Mouse (Mus musculus) gastrocnemius, adult 2 months (tissue): ENCODE results near the gene Tmem131l. TPM values are rescaled to one million over a fixed set of nuclear protein-coding genes. Genes with fewer than 3 reads are reported as not detected.

Experiments
- DNase-seq: peaks from one replicate; pipeline ENCODE4 v3.0.0; 2022
- H3K27ac ChIP-seq: fragments of 200-600 bp; 2 replicates; pipeline ENCODE4 v1.8.1; 2022; ENCODE audit warnings: mild to moderate bottlenecking
- H3K4me3 ChIP-seq: fragments of 200-600 bp; 2 replicates; pipeline ENCODE4 v1.8.1; 2022; ENCODE audit warnings: mild to moderate bottlenecking, moderate library complexity
- CTCF ChIP-seq: fragments of 200-600 bp; IDR thresholded peaks from 2 replicates; pipeline ENCODE4 v1.8.1; 2022; ENCODE audit warnings: antibody characterized with exemption, mild to moderate bottlenecking, moderate library complexity
- intact Hi-C: fragments of 180-260 bp; cut with DNase I; formaldehyde crosslinking; loops from one replicate; pipeline ENCODE4 v1.15.1; 2025
- total RNA-seq, 2 experiments: library from RNA; stranded (reverse); gene quantifications; 2 replicates each; pipeline ENCODE4 v1.2.3; 2021

Gene Tmem131l
- total RNA-seq, 2 experiments from 2014 or later = 12.0 to 17.4 TPM

DNA sequence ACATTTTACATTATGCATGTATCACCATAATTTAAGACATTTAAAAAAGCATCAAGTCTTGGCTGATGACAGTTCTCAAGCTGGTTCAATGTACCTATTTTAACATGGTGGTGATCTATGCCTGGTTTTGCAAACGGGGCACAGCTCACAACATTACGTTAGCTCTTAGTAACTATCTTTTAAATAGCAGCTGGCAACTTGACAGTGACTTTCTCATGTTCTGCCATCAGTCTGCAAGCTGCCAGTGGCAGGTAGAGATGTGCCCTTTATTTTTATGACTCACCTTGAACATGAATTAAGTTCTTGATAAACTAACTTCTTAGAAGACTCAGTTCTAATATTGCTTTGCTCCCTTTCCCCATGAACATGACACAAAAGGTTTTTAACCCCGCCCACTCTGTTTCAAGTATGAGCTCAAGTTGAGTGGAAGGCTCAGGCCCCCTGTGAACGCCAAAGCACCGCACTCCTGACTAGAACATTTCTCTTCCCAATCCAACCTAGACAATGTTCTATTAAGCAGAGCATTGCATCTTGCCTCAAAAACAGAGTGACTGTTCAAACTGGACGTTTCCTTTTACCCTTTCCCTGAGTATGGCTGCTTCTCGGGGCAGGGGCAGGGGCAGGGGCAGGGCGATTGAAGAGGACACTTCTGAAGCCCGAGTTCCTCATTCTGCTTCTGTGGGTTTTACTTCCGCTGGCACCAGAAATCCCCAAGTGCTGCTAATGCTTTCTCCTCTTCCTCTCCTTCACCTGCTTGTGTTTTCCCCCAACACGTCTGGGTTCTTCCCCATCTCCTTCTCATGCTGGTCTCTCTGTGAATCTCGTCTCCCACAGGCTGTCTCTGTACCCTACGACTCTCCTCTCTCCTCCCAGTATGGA is 29.1 kb upstream of the Tmem131l start:
- Histone ChIP-seq H3K4me3 (no peak overlapping the region), H3K27ac (peak overlapping the region; percentile 71)
- no peak for TF ChIP-seq CTCF
- DNase-seq = no peak
- intact Hi-C loops = no loop called here

DNA sequence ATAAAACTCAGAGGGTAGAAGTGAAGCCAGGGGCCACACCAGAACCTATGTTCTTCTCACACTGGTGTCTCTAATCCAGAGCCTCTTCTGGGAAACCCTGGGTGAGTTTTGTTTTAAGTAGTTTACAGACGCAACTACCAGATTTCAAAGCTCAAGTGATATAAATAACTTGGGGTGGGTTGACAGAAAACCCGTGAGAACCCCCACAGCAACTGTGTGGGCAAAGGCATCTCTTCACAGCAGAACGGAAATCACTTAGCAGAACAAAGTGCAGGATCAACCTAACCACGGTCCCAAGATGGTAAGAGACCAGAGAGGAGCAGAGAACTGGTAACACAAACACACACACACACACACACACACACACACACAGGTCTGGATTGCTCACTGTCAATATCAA is 25.9 kb upstream of the Tmem131l start:
- no peak for TF ChIP-seq CTCF
- DNase-seq = no peak
- H3K27ac ChIP-seq = no peak overlapping the region
- intact Hi-C loops = no loop called here
- no peak overlapping the region for H3K4me3 ChIP-seq

DNA sequence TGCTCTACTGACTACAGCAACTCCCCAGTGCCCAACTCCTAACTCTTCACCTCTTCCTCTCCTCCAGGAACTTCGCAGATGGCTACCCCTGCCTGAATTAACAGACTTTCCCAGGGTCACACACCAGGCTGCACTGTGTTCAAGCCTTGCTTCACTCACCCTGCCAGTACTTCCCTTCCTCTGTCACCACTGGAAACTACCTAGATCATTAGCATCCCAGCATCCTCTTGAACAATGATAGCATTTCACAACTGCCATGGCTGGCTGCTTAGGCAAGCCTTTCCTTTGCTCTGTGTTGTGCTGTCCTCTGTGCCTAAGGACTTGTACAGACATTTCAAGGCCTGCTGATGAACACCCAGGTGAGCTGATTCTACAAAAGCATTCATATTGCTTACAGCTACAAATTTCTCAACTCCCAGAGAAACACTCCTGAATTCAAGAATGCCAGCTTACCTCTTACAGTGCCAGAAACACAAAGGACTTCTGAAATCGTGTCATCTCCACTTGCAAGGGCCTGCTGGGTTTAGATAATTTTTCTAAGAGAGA is 23.5 kb upstream of the Tmem131l start:
- TF ChIP-seq CTCF = no peak
- DNase-seq = no peak
- Histone ChIP-seq H3K4me3 (no peak overlapping the region), H3K27ac (no peak overlapping the region)
- intact Hi-C loops = loop anchor here (5.0 kb wide), 1 partner anchor 101 kb away; no protein-coding TSS in a partner anchor

DNA sequence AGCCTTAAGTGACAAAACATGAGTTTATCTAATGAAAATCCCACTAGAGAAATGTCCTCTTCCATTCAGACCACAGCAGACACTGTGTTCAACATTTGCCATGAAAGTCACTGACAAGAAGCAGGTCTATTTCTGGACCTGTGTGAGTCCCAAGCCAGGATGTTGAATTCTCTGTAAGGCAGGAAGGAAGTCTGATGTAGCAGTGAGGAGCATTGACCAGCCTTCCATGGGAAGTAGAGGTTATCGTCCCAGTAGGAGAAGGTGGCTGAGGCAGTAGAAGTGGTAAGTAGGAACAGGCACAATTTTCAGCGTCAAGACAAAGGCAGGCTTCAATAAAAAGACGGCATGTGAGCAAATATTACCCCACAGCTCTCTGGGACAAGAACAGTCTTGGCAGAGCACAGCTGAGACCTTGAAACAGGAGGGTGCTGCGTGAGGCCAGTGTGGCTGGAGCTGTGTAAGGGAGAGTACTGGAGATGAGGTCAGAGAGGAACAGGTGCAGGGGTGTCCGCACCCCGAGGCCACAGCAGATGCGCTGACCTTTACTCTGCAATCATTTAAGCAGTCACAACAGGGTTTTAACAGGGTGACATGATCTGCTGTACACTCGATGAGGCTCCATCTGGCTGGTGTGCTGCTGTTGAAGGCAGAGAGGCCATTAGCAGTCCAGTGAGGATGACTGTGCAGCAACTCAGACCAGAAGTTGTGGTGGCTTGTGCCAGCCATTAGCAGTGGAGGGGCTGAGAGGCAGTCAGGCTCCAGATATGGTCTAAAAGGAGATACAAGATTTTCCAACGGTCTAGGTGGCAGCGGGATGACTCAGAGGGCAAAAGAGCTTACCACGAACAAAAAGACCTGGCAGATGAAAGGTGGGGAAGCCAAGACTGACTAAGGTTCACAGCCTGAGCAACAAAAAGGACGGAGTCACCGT is 21.8 kb upstream of the Tmem131l start:
- peak; percentile 82 for DNase-seq

DNA sequence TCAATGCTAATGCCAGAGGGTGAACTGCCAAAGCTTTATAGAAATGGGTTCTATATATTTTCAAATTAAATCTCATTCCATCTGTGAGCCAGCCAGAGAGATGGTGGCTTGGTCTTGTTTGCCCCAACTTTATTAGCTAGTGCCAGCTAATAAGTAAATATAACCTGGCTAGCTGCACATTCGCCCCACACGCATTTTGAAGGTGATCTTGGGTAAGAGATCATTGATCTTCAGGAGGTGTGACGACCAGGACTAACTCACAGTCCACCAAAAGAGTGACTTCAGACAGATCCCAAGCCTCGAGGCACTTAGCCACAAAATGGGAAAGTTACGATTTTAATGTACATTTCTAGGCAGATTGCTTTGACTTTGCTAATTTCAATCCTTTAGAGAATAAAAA is 21.0 kb upstream of the Tmem131l start:
- TF ChIP-seq CTCF = no peak
- no peak overlapping the region for H3K4me3 ChIP-seq
- H3K27ac ChIP-seq = peak overlapping the region; percentile 90
- intact Hi-C loops = loop anchor here (2.0 to 5.0 kb wide), 2 partner anchors 20 to 99 kb away; partner anchors contain the start of gene Tmem131l
- no peak for DNase-seq

More for the DNA sequence above, 21.8 kb upstream of the Tmem131l start:
- intact Hi-C loops = loop anchor here (2.0 to 5.0 kb wide), 2 partner anchors 21 to 99 kb away; partner anchors contain the start of gene Tmem131l
- TF ChIP-seq CTCF = no peak
- Histone ChIP-seq H3K27ac (peak overlapping the region; percentile 90), H3K4me3 (peak overlapping the region; percentile 0)

DNA sequence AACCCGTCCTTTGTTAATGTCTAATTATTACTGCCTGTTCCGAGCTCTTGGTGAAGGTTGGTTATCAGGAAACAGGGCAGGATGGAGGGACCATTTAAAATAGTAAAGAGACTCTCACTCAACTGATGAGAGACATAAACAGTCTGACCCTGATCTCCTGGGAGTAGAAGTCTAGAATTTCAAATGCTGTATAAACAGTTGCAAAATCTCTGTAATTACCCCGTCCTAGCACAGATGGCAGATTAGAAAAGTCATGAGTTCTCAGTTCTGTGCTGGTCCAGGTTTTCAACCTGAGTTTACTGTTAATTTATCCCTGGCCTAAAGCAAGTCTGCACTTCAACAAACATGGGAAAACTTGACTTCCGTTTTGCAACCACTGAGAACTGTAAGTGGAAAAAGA is 20.2 kb upstream of the Tmem131l start:
- Histone ChIP-seq H3K4me3 (no peak overlapping the region), H3K27ac (peak overlapping the region; percentile 90; the same call in 1 of the 2 replicates)
- no peak for DNase-seq
- intact Hi-C loops = loop anchor here (2.0 to 5.0 kb wide), 2 partner anchors 19 to 98 kb away; partner anchors contain the start of gene Tmem131l
- no peak for TF ChIP-seq CTCF

DNA sequence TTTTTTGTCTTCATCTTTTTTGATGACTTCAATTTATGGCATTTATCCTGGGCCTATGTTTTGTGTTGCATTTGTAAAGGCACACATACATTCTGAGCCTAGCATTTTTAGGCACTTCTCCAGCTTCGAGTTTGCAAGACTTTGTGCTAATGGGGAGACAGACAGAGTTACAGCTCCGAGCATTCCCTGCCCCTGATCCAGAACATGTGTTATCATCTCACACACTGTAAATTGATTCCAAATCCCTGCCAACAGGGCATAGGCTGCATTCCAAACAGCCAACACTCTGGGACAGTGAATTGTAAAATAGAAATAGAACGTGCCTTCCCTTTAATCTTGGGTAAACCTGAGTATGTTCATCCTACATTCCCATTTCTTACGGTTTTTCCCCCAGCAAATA is 19.7 kb upstream of the Tmem131l start:
- no peak for TF ChIP-seq CTCF
- Histone ChIP-seq H3K27ac (peak overlapping the region; percentile 90; the same call in 1 of the 2 replicates), H3K4me3 (no peak overlapping the region; the same call in 1 of the 2 replicates)
- intact Hi-C loops = loop anchor here (2.0 to 5.0 kb wide), 2 partner anchors 19 to 97 kb away; partner anchors contain the start of gene Tmem131l
- no peak for DNase-seq

DNA sequence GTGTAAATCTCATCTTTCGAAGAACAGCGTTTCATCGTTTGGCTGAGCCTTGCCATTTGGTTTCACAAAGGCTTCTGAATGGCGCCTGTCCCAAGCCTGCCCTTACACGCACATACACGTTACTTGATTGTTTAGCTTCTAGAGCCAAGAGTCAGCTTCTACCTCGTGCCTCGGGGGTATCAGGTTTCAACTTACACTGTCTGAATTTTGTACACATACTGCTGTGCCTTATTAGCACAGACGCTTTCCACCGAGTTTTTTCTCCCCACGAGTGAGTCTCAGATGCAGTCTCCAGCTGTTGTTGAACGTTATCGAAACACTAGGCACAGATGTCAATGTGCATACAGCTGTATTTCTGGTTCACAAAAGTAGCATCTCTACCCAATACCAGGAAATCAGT is 19.3 kb upstream of the Tmem131l start:
- no peak for TF ChIP-seq CTCF
- Histone ChIP-seq H3K27ac (no peak overlapping the region), H3K4me3 (peak overlapping the region; percentile 15; the same call in 1 of the 2 replicates)
- intact Hi-C loops = no loop called here
- no peak for DNase-seq

DNA sequence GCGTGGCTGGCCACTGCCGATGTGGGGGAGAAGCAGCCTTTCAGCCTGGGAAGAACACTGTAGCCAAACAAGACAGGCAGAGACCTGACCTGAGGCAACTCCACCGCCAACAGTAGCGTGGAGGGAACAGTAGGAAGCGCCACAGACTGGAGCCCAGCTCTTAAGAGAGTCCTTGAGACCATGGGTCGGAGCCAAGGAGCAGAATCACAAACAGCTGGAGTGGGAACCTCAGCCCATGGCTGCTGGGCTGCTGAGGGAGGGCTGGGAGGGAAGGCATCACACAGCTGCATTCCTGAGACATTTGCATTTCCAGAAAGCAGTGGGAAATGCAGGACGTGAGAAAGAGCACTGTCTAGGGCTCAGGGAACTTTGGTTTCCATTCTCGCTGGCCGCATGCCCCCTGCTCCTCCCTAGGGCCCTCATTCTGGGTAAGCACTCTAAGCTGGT is 8.8 kb upstream of the Tmem131l start:
- intact Hi-C loops = no loop called here
- peak; percentile 71 for DNase-seq
- no peak overlapping the region for H3K4me3 ChIP-seq
- TF ChIP-seq CTCF = no peak
- peak overlapping the region; percentile 38; the same call in 1 of the 2 replicates for H3K27ac ChIP-seq

DNA sequence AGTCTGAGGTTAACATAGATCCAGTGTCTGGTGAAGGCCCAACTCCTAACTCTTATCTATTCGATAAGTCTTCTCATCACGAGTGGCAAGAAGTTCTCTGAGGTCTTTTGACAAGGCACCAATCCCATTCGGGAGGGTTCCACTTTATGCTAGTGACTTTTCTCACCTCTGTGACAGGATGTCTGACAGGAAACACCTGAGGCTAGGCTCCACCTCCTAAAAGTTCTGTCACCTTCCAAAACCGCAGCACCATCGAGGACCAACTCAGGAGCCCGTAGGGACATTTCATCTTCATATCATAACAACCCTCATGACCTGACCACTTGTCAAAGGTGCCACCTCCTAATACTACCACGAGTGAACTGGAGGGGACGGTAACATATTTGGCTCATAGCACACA is 6.2 kb upstream of the Tmem131l start:
- DNase-seq = no peak
- H3K4me3 ChIP-seq = no peak overlapping the region
- no peak for TF ChIP-seq CTCF
- H3K27ac ChIP-seq = no peak overlapping the region
- intact Hi-C loops = no loop called here

DNA sequence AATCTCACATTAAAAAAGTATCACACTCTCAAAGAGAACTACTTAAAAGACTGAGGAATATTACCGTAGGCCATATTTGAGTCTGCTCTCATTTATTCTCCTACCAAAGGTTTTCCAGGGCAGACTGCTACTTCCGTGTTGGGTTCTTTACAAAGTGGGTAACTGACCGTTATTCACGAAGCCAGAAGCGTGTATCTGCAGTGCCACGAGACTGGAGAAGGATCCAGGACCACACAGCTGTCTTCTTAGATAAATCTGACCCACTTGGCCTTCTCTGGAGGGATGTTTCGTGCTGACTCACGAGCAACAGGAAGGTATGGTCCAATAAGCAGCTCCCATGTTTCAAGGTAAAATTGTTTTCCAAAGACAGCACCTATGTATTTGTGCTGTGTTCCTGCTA is 1.8 kb upstream of the Tmem131l start:
- no peak overlapping the region for H3K27ac ChIP-seq
- intact Hi-C loops = loop anchor here (2.0 to 5.0 kb wide), 3 partner anchors 19 to 81 kb away; no protein-coding TSS in a partner anchor

DNA sequence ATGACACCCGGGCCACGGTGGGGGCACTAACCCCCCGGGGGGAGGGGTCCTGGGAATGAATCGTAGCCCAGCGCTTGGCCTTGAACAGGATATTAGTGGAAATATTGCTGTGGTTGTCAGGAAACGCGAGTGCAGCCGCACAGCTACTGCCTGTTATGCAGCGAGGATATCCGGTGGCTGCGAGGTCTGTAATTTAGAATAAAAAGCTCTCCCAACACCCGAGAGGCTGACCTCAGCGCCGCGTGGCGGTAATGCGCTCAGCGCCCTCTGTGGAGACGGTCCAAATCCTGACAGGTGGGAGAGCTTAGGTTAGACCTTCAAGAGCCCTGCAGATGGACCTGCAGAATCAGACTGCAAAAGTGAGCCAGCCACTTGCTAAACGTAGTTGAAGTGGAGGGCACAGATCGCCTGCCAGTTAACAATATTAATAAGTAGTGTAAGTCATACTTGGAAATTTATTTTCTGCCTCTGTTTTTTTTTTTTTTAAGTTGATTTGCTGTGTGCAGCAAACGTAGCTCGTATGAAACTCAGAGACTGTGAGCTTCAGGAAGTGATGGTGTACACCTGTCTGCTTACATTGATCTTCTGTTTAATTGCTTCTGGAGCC is 604 bp upstream of the Tmem131l start:
- peak; percentile 30; the same call in 1 of the 2 replicates for TF ChIP-seq CTCF
- peak; percentile 83 for DNase-seq
- intact Hi-C loops = loop anchor here (2.0 to 5.0 kb wide), 3 partner anchors 20 to 82 kb away; no protein-coding TSS in a partner anchor
- peak overlapping the region; percentile 92 for H3K27ac ChIP-seq
- peak overlapping the region; percentile 98 for H3K4me3 ChIP-seq

More for the DNA sequence above, 1.8 kb upstream of the Tmem131l start:
- no peak for DNase-seq
- TF ChIP-seq CTCF = no peak
- H3K4me3 ChIP-seq = no peak overlapping the region
